Mouse (Mus musculus) liver, embryonic 14.5 days (tissue): ENCODE data around the gene Gadd45gip1.

ENCODE experiments used
- CTCF ChIP-seq: IDR thresholded peaks from 2 replicates; pipeline ENCODE4 v1.5.1; 2016; ENCODE audit warnings: antibody characterized with exemption, low read depth, control low read depth
- EP300 ChIP-seq: IDR thresholded peaks from 2 replicates; pipeline ENCODE4 v1.6.1; 2016; ENCODE audit warnings: antibody characterized with exemption, low read depth

DNA sequence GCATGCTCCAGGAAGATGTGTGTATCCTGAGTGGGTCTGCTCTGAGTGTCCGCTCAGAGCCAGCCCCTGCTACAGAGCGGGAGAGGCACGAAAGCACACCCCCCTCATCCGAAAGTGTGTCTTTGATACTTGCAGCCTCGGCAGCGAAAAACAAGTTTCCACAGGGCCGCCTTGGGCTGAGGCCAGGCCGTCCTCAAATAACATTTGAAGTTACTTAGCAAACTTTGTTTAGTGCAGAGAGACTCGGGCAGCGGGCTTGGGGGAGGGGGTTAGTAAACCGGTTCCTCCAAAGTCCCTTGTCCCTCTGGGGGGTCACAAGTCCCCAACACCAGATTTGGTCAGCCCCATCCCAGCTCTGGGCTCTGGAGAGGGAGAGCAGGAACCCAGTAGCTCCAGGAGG lies 42.4 kb upstream of the Gadd45gip1 start:
- TF ChIP-seq CTCF (no peak), EP300 (no peak)
